Mouse (Mus musculus): ENCODE results near the gene Ndufb8. TPM values are rescaled to one million over a fixed set of nuclear protein-coding genes. Genes with fewer than 3 reads are reported as not detected.

The Ndufb8 gene
- 1,000 to 10,000 TPM; 1,200 to 1,283 TPM for total RNA-seq (2021)

DNA sequence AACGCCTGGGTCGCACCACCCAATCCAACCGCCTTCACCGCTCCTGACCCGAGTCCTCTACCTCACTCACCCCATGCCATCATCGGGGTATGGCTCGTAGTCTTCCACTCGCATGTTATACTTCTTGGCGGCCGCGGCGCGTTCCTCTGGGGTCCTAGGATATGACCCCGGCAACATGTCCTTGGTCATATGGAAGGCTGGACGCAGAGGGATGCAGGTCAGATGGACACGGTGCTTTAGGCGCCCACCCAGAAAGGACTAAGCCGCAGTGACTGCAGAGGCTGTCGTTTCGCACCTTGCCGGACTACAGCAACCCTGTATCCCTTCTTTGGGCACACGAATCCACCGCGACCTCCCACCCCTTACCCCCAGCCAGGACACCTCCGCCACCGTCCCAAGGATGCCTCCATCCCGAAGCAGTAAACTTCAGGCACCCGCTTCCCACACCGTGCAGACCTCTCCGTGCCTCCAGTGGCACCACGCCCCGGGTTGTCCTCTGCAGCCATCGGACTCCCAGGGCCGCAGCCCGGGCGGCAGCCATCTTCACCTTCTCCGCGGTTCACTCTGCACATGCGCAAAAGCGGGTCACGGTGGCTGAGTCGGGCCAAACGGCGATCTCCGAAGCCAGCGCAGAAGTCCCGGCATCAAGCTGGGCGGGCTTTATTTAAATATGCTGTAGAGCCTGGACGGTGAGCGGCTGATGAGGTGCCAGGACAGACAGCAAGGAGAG is at the start of gene Ndufb8:
Gene Ndufb8 (minus strand): TSS at position 580 of the 730 bp plus-strand sequence.
- DNase-seq = peak; percentile 98

DNA sequence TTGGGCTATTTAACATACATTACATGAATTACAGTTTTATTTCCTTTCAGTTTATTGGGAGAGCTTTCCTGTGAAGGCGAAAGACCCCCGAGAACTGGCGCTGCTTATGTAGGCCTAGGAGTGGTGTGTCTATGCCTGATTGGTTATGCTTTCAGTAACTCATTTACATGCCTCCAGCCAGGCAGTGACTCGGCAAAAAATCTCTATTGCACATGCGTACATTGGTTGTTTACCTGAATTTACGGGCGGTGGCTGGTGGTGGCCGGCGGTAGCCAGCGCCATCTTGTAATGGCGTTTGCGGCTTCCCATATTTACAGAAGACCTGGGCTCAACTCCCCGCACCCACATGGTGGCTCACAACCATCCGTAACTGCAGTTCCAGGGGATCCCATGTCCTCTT is 38.9 kb upstream of the Ndufb8 start:
- no peak for DNase-seq

DNA sequence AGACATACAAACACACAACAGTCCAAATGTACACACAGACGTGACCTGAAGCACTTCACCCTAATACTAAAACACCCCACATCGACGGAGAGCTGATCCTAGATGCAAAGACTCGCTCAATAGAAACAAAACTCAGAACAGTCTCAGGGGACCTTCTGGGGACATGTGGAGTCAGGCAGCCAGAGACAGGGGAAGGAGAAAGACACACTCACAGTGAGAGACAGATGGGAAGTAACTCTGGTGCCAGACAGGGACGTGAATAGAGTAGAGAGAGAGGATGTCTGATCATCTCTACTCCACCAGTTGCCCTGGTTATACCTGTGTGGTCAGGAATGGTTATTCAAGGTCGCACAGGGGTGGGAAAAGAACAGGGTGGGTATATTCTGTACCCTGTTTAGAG is 36.4 kb upstream of the Ndufb8 start:
- no peak for DNase-seq

DNA sequence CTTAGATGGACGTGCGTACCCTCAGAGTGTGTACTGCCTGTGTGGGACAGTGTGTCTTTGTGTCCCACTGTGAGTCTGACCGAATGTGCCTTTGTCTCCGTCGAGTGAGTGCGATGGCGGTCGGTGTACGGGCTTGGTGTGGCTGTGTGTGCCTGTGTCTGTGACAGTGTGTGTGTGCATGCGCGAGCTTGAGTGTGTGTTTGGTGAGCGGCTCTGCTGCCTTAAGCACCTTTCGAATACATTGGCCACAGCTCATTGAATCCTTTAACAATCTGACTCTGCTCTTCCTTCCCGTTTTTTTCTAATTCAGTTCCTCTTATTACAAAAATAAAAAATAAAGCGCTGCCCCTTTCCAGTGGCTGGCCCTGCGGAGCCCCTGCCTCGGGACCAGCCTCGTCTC is 35.8 kb upstream of the Ndufb8 start:
- no peak for DNase-seq

DNA sequence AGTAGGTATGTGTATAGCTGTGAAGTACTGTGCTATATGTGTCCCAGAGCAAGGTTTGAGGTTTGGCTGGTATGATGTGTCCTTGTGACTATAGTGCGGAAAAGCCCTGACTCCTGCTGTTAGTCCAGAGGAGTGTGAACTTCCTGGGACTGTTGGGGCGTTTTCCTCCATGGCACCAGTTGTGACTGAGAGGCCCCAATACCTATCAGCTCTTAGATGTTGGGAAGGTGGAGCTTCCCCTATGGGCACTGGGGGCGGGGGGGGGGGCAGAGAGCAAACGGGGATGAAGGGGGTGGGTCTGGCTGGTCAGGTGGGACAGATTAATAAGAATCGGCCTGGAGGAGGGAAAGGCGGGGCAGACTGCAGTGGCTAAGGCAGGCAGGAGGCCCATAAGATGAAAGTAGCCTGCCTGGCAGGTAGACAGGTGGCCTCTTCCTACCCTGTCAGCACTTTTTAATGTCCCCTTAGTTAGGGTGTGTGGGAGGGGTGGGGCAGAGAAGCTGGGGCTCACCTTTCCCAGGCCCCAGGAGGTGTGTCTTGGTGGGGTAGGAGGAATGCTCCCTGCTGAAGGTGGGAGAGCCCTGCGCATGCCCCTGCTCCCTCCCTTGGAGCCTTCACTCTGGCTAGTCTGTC is 34.5 kb upstream of the Ndufb8 start:
- DNase-seq = no peak

DNA sequence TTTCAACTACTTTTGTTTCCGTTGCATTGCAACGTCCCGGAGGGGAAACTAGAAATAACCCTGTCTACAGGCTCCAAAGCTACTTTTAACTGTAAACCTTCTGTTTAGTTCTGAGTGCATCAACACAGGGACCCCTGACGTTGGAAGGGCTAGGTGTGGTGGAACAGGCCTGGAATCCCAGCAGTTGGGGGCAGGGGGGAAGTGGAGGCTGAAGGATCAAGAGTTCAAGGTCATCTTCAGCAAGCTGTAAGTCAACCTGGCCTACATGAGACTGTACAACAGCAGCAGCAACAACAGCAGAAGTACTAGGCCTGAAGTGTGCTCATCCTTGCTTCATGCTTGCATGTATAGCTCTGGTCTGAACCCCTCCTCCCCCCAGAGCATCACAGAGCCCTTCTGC is 32.8 kb upstream of the Ndufb8 start:
- no peak for DNase-seq

DNA sequence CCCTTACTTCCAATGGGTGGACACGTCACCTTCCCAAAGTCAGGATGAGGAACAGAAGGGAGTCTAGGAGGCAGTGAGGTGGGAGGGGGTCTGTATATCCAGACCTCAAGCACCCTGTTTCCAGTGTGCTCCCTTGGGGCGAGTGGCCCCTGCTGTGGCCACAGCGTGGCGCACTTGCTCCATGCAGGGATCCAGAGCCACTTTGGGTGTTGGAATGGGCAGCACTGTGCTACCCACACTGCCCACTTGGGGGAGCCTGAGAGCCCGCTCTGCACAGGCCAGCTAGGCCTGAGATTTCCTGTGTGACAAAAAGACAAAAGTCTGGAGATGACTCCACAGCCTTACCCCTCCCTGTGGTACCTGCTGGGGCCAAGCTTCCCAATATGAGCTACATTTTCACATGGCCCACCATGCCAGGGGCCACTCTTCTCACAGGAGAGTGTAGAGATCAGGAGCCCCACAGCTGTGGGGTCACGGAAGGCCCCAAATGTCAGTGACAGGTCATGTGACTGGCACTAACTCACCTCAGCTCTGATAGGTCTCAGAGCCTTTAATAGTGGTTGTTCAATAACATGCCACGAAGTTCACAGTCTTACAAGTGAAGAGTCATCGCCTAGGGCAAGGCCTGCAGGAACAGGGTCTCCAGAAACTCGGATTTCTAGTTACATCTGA is 27.5 kb upstream of the Ndufb8 start:
- peak; percentile 97 for DNase-seq

DNA sequence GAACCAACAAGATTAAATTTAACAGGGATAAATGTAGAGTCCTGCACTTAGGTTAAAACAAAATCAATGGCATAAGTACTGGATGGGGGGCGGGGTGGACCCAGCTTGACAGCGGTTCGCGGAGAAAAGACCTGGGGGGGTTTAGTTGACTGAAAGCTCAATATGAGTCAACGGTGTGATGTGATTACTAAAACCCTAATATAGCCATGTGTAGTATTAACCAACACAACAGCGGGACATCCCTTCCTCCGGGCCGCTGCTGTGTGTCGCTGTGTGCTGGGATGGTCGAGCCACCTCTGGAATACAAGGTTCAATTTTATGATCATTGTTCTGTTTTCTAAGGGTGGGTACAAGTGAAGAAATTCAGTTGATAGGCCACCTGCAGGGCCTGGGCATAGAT is 26.9 kb upstream of the Ndufb8 start:
- no peak for DNase-seq

DNA sequence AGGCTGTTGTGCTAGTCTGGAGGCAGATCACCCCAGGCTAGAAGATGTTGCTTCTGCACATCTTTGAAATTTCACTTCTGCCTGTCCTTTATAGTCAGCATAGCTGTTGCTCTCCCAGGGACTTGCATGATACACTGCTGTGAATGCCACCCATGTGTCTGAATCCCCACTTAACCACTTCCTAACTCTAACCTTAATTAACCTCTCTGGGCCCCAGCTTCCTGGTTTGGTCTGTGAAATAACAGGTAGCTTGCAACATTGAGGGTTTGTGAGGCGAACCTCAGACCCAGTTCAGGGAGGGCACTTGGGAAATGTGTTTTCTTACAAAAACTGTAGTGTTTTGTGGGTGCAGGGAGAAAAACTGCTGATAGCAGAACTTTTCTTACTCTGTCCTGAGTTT is 22.8 kb upstream of the Ndufb8 start:
- no peak for DNase-seq

DNA sequence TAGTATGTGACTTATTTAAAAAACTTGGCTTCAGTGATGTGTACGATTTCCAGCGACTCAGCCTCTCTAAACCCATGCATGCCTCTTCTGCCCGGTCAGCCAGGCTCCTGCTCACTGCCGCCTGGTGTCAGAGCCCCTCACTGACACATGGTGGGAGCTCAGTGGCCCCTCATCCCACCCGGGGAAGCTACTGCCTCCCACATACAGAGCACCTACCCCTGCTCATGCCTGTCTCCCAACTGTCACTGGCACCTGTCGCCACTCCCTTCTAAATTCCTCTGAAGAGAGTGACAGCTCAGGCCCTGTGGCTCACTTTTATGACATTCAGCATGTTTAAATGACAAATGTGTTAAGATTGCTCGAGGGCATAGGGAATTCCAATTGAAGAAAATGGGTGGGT is 21.0 kb upstream of the Ndufb8 start:
- DNase-seq = no peak

DNA sequence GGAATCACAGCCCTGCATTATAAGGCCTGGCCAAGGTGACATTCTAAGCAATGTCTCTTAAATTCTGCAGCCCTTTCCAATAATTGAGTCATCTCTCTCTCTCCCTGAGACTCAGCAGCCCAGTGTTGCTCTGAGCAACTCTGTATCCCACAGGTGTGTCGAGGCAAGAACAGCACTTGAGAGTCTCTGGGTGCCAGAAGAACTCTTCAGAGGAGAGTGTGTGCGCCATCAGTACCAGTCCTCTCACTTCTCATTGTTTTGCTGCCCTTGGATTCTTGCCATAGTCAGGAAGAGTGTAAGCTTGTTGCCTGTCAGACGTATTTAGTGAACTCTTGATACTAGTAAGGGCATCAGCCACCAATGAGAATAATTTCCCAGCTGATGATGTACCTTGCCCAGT is 12.5 kb upstream of the Ndufb8 start:
- DNase-seq = no peak

DNA sequence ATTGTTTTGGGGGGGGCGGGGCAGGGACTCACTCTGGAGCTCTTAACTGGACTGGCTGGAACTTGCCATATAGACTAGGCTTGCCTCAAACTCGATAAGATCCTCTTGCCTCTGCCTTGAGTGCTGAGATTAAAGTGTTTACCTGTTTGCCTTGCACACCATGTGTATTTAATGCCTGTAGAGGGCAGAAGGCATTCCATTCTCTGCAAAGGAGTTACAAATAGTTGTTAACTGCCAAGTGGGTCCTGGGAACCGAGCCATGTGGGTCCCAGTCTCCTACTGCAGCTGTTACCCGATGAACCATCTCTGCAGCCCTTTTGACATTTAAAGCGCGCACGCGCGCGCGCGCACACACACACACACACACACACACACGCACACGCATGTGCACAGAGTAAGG is 8.8 kb upstream of the Ndufb8 start:
- no peak for DNase-seq

DNA sequence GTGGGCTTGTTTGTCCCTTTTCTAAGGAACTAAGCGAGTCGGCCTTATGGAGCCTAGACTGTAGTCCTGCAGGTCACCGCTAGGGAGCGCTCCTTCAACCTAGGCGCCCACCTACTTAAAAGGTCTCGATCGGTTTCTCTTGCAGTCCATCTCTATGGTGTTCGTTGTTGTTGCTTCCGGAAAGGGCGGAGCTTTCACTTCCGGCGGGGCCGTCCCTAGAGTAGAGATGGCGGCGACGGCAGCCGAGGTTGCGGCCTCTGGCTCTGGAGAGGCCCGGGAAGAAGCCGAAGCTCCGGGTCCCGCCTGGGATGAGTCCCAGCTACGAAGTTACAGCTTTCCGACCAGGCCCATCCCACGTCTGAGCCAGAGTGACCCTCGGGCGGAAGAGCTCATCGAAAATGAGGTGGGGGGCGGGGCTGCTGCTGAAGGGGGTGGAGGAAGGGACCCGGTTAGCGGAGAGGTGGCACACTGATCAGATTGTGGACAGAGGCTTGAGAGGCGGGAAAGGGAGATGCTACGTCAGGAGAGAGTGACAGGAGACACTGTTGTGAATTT is 7.5 kb upstream of the Ndufb8 start, which contains the start of gene Hif1an:
Gene Hif1an (plus strand): TSS at position 199 of the 555 bp plus-strand sequence.
- DNase-seq = peak; percentile 96

DNA sequence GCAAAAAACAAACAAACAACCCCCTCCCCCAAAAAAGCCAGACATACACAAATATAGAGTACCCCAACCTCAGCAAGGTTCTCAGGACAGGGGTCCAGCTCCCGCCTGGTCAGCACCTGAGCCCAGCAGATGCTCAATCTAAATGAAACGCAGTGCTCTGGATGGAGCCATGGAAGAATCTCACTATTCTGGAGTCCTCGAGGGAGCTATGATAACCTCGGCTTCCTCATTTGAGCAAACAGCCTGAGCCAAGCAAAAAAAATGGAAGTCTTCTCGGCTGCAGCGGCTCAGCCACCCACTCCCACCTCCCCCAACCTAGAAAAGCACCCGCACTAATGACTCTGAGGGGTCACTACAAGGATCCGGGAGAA is 765 bp downstream of the Ndufb8 start:
- no peak for DNase-seq

DNA sequence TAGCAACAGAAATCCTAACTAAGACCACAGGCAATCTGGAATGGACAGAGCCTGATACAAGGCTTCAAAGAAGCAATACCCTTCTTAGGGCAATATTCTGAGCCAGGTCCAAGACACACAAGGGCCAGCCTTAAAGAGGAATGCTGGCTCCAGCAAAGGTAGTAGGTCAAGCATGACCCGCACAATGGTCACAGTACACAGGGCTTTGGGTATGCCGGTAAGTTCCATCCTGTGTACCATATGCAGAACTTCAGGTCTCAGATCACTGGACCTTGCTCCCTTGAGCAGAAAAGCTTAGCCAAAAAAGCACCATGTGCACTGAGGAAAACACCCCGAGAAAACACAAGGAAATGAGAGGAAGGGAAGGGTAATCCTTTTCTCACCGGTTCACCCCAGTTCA is 2.0 kb downstream of the Ndufb8 start:
- no peak for DNase-seq

DNA sequence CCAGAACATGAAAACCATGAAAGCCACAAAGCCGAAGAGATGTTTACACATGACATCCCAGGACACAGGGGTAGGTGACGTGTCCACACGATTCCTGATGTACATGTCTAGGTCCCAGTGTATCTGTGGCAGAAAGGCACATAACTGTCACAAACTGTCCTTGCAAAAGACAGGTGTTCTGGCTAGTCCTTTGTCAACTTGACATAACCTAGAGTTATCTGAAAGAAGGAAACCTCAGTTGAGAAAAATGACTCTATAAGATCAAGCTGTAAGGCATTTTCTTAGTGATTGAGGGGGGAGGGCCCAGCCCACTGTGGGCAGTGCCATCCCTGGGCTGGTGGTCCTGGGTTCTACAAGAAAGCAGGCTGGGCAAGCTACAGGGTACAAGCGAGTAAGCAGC is 2.5 kb downstream of the Ndufb8 start, which contains the start of gene Gm20538:
Gene Gm20538 (minus strand): TSS at position 101 of the 400 bp plus-strand sequence.
- no peak for DNase-seq

DNA sequence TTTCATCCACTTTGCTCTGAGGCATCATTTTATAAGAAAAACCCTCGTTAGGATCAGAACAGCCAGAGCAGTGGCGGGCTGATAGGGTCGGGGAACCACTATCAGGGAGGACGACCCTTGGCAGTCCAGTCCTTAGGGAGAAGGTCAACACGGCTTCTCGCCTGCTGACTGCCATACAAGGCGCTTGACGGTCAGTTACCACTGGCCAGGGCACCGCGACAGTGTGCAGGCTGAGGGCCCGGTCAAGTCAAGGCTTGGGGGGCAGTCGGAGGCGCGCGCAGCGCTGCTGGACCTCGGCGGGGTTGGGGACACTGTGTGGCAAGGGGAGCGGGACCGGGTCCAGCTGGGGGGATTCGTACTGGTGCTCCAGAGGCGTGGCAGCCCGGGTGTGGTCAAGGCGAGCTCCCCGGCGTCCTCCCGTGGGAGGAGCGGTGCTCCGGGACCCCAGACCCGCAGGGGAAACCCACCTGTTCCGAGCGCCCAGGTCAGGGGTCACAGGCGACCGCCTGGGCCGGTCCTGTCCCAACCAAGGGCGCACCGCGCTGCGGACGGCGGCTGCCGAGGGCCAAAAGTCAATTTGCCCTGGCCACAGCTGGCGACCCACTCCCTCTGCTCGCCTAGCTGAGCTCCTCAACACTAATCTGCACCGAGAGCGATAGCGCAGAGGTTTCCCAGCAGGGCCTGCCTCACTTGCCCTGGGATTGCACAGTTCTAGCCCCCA is 9.8 kb downstream of the Ndufb8 start, which contains the start of gene Sec31b:
Gene Sec31b (minus strand): TSS at position 544 of the 721 bp plus-strand sequence.
- peak; percentile 62 for DNase-seq

DNA sequence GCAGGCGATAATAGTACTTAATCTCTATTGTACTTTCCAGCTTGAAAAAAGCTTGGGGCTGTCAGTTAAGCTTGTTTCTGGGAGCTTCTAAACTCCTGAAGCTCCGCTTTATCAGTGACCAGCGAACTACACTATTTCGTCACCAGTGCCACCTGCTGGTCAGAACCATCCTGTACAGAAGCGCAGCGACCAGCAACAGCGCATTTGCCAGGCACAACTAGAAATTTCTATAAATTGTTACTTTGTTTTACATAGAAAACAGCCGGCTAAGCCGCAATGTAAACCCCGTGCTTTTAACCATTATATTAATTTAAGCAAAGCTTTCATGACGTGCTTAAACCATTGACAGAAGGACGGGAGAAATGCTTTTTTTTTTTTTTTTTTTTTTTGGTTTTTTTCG is 10.5 kb downstream of the Ndufb8 start:
- peak; percentile 86 for DNase-seq

DNA sequence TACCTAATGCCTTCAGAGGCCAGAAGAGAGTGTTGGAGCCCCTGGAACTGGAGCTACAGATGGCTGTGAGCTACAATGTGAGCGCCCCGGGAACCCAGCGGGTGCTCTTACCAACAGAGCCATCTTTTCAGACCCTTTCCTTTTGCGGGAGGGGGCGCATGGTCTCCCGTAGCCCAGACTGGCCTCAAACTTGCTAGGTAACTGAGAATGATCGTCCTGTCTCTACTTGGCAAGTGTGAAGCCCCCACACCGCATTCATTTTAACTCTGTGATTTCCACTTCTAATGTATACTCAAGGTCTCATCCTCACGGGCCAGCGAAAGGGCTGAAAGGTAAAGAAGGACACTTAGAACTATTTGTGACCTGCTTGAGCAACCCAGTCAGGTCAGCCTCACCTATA is 10.9 kb downstream of the Ndufb8 start:
- DNase-seq = no peak

DNA sequence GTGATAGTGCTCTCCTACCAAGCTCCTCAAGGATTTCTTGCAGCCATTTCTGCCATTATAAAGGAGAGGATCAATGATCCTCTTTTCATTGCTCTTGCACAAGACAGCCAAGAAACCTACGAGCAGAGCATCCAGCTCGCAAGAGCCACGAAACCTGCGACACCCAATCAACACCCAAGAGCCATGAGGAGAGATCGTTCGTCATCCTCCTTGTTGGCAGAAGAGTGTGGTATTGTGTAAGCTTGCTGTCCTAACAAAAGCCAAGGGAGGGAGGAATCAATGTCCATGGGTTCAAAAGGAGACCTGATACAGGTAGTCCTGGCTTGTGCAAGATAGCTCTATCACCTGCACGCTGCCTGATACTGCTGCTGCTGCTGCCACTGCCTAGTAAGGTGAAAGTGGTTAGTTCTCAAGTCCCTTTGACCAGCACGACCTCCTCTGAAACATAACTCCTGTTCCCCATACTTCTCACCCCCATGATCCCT is 12.5 kb downstream of the Ndufb8 start:
- no peak for DNase-seq

DNA sequence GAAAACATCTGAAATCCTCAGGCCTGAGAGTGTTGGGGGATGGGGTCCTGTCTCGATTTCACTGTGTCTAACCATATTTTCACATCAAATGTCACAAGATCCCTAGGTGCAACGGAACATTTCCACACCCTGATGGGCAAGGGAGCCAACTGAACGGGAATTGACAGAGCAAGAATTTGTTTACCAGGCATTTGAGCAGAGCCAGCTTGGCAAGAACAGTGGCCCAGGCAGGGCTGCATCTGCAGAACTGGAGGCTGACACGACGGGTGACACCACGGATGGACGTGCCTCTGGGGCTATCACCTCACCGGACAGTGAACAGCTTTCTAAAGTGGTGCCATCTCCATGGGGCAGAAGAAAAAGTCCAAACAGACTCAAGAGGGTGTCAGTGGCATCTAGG is 17.8 kb downstream of the Ndufb8 start:
- DNase-seq = no peak

DNA sequence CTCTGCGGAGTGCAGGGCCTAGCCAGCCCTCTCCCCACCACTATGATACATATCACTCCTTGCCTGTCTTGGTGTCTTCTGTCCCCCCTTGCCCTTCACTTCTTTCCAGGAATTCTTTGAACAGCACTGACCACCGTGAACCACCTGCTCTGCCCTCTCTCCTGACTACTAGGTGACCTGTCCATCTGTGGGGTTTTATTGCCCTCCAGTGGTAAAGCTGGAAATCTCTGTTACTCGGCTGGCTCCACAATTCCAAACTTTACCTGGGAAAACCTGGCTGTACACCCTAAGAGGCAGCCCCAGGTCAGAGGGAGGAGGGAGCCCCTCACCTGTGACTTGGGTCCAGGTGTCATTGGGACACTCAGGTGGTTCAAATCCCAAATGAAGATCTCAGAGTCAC is 19.9 kb downstream of the Ndufb8 start:
- DNase-seq = no peak

Measured in heart, postnatal 4 days (tissue).